Mouse (Mus musculus): ENCODE results near the gene Mrtfa. TPM values are rescaled to one million over a fixed set of nuclear protein-coding genes. Genes with fewer than 3 reads are reported as not detected.

The Mrtfa gene
- total RNA-seq, 2 experiments from 2014 or later: 17.6 to 27.3 TPM

DNA sequence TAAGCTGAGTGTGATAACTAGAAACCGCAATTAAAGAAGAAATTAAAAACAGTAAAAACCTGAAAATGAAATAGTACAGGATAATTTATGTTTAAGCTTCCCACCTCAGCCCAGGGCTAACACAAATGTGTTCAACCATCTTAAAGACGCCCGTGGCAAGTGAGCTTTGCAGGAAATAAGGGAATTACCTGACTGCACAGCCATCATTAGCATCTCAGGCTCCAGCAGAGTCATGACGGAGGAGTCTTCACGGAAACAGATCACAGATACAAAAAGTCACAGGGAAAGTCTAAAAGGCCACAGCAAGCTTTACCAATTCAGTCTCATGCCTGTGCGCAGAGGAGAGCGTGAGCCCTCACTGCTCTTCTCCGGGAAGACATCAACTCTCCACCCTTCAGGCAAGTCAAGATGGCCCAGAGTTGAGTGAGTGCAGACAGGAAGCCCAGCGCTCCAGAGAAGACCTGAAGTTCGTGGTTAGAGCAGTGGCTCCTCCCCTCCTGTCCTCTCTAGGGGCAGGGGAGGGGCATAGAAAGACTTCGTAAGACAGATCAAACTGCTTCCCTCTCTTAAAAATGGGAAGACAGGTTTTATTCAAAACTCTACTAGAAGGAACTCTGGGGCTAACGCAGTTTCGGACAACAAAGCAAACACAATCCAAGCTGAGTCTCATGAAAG lies 85.8 kb downstream of the Mrtfa start:
- peak; percentile 97 for ATAC-seq (replicated peaks; ENCODE audit: poor library complexity)

DNA sequence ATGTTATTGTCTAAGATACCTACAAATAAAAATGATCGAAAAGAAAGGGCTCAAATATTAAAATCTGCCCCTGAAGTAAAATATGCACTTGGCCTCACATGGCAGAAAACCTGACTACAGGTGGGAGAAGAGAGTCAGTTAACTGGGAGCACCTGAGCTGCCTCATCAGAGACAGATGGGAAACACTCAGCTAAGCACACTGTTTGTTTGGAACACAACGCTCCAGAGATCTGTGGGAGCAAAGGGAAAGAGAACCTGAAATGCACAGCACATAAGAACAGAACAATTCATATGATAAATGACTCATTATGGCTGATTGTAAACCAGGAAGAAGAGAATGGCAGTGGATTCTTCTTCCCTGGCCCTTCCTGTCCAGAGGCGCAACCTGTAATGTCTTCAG lies 87.1 kb downstream of the Mrtfa start:
- ATAC-seq (replicated peaks; ENCODE audit: poor library complexity): no peak

DNA sequence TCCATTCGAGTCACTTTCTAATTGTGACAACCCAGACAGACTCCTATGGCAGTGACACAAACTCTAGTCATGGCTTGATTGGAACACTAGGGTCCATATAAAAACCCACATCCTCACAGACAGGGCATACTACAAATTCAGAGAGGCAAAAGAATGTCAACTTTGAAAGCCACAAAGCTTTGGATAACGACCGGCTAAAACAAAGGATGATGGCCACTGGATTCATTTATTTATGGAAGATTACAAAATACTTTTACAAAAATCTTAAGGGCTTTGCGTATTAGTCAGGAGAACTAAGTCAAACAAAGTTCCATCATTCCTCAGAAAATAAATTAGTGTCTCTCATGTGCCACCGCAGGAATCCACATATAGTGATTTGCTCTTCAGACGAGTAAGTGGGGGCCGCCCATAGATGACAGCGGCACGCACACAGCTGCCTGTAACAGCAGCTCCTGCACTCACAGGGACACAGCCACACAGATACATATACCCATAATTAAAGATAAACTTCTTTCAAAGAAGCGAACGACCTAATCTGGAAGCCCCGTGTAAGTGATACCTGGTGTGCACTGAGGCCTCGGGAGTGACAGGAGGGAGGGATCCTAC lies 88.2 kb downstream of the Mrtfa start:
- ATAC-seq (replicated peaks; ENCODE audit: poor library complexity): no peak

- ATAC-seq (replicated peaks; ENCODE audit: poor library complexity): no peak
These were observed 89.2 kb downstream of the Mrtfa start for GRCm38 (mm10) chr15:81101316-81101715.

DNA sequence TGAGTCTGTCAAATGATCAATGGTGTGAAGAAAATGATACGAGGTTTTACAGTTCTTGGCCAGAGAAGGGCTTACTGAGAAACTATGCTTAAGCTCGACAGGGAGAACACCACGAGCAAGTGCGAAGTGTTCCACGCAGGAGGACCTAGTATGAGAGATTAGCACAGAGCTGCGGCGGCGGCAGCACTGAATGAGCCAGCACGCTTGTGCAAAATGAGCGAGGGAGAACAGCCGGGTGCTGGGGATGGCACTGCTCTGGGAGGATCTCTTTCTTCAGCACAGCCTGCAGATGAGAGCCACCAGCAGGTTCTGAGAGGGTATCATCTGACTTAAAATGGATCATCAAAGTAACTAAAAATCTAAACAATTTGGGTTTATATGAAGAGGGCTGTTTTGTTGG lies 91.3 kb downstream of the Mrtfa start:
- no peak for ATAC-seq (replicated peaks; ENCODE audit: poor library complexity)

DNA sequence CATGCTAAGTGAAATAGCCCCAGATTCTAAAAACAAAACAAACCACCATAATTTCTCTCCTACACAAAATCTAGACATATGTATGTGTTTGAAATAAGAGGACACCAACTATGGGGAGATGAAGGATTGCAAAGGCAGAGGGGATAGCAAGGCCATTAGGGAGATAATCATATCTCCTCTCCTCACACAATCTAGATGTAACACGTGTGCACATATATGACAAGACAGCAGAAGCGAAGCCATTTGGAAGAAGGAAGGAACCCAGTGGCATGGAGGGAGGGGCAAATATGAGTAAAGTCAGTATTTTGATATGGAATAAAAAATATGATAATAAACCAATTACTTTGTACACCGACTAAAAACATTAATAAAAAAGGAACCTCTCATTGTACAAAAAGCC lies 91.9 kb downstream of the Mrtfa start:
- ATAC-seq (replicated peaks; ENCODE audit: poor library complexity): no peak

DNA sequence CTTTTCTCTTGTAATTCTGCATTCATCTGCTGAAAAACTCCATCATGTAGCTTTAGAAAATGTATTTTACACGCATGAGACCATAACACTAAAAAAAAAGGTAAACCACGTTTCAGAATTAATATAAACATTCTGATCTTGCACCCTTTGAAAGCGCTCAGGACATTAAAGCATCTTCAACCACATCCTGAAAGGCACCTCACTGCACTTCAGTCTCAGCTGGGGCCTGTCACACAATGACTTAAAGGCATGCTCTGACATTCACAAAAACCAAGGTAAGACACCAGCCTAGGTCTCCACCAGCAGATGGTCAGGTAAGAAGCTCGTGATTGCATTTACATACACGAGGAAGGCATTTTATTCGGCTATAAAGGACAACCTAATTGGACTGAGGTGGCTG lies 92.7 kb downstream of the Mrtfa start:
- no peak for ATAC-seq (replicated peaks; ENCODE audit: poor library complexity)

GRCm38 (mm10) chr15:81097456-81097855 lies 93.1 kb downstream of the Mrtfa start:
- ATAC-seq (replicated peaks; ENCODE audit: poor library complexity): no peak

- ATAC-seq (replicated peaks; ENCODE audit: poor library complexity): no peak
These were observed 94.1 kb downstream of the Mrtfa start for GRCm38 (mm10) chr15:81096329-81097055.

- ATAC-seq (replicated peaks; ENCODE audit: poor library complexity): no peak
These were observed 97.5 kb downstream of the Mrtfa start for GRCm38 (mm10) chr15:81093032-81093431.

DNA sequence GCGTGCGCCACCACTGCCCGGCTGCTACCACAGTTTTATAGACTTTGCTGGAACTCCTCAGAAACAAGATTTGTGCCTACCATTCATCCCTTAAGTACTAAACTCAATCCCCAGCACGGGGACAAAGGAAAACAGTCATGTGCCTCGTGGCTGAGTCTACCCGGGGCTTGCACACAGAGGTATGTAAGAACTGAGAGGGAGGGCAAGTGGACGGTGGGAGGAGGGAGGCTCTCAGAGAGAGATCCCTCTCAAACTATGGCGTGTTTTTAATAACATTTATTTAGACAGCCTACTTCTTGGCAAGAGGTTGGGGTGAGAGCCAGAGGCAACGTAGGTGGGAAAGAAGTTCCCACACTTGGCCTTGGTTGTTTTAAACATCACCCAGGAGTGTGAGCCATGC lies 98.8 kb downstream of the Mrtfa start:
- no peak for ATAC-seq (replicated peaks; ENCODE audit: poor library complexity)

DNA sequence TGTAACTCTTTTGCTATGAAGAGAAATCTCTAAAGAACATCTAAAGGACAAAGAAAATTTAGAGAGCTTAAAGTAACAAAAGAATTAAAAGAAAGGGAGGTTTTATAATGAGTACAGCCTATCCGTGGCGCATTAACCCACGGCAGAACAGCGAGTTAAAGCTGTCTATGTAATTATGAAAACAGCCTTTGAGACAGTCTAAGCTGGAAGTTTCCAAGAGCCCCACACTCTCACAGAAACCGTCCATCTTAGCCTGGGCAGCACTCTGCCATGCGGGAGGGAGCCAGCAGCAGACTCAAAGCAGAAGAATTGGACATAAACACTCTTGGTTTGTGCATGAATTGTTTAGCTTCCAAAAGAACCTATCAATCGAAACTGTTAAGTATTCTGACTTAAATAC lies 103.0 kb downstream of the Mrtfa start:
- ATAC-seq (replicated peaks; ENCODE audit: poor library complexity): no peak

DNA sequence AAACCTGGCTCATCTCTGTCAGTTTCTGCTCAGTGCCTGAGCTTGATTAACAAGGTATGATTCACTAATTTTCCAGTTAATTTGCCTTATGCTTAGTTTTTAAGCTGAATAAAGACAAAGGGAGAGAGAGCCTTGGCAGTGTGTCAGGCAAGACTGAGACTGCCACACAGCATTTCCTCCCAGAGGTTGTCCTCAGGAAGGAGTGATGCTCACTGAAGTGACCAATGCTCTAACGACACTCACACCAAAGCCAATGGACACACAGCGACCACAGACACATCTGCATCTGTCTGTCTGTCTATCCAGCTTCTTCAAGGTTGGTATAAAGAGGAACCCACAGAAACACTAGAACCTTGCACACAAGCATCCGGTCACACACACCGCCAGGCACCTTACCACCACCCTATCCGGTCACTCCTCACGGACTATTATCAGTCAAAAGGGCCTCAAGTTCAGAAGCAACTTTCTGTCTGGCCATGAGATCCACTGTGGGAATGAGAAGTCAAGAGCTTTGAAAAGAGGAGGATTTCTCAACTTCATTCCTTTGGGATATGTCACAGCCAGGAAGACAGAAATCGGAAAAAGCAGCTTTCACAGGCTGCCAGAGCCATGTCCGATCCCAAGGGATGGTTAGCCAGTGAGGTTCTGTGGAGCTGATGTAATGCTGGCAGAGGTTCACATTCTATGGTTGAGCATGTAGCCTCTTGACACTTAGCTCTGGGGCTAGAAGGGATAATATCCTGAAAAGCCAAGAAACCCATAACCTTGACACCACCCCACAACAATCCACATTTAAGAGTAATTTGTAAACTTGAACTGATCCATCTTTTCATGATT lies 103.7 kb downstream of the Mrtfa start:
- no peak for ATAC-seq (replicated peaks; ENCODE audit: poor library complexity)

DNA sequence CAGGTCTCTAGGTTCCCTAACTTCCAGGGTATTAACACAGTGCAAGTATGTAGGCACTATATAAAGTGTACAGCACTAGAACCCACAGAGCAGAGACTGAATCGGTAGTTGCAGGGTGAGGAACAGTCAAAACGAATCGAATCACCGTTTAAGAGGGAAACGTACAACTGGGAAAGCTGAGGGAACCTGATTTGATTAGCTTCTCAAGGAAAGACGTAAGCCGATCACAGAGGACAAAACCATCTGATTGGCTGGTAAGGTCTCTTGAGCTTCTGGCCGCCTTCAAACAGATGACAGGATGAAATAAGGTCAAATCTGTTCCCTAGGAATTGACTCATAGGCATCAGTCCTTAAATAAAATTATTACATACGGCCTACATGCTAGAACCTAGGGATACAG lies 106.7 kb downstream of the Mrtfa start:
- ATAC-seq (replicated peaks; ENCODE audit: poor library complexity): no peak

GRCm38 (mm10) chr15:81083281-81083680 lies 107.3 kb downstream of the Mrtfa start:
- no peak for ATAC-seq (replicated peaks; ENCODE audit: poor library complexity)

GRCm38 (mm10) chr15:81081216-81081615 lies 109.3 kb downstream of the Mrtfa start:
- ATAC-seq (replicated peaks; ENCODE audit: poor library complexity): no peak

GRCm38 (mm10) chr15:81080405-81080804 lies 110.2 kb downstream of the Mrtfa start:
- ATAC-seq (replicated peaks; ENCODE audit: poor library complexity): no peak

GRCm38 (mm10) chr15:81079255-81079654 lies 111.3 kb downstream of the Mrtfa start:
- no peak for ATAC-seq (replicated peaks; ENCODE audit: poor library complexity)

DNA sequence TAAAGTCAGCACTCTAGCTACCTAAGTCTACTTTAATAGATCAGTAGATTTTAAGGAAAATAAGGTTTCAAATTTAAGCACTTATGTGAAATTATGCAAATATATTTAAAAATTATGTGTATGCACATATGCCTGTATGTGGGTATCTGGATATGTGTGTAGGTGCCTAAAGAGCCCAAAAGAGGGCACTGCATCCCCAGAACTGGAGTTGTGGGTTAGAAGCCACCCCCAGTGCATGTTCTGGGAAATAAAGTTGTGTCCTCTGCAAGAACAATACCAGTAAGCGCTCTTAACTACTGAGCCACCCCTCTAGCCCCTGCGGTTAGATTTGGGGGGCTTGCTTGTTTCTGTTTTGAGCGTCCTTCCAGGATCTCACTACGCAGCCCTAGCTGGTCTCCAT lies 113.0 kb downstream of the Mrtfa start:
- ATAC-seq (replicated peaks; ENCODE audit: poor library complexity): peak; percentile 60

GRCm38 (mm10) chr15:81074543-81074942 lies 116.0 kb downstream of the Mrtfa start:
- ATAC-seq (replicated peaks; ENCODE audit: poor library complexity): peak; percentile 60

GRCm38 (mm10) chr15:81073751-81074150 lies 116.8 kb downstream of the Mrtfa start:
- ATAC-seq (replicated peaks; ENCODE audit: poor library complexity): no peak
